Mouse (Mus musculus): Measurements from ENCODE around the gene Rras.

- TF ChIP-seq CTCF (IDR thresholded peaks at IDR 0.05 in 2 of 3, conservative IDR thresholded peaks at IDR 0.05 in 1 of 3; ENCODE audit: control insufficient read depth in 1 of 3, insufficient read depth in 1 of 3, low read depth in 2 of 3, low read length in 3 of 3, poor library complexity in 1 of 3, severe bottlenecking in 1 of 3) (no peak), RAD21 (IDR thresholded peaks at IDR 0.05; ENCODE audit: low read depth, low read length) (no peak), GATA1 (IDR thresholded peaks at IDR 0.05; ENCODE audit: low read depth, low read length) (no peak), POLR2A (IDR thresholded peaks at IDR 0.05; ENCODE audit: control insufficient read depth in 1 of 2, insufficient read depth in 1 of 2, low read depth in 1 of 2, low read length in 2 of 2, poor library complexity in 1 of 2) (no peak), USF1 (IDR thresholded peaks at IDR 0.05; ENCODE audit: low read depth, low read length) (no peak), MEF2A (IDR thresholded peaks at IDR 0.05; ENCODE audit: extremely low read depth, insufficient replicate concordance, low read depth, low read length, poor library complexity, severe bottlenecking) (no peak), TBP (IDR thresholded peaks at IDR 0.05; ENCODE audit: low read depth, low read length) (no peak), KAT2A (conservative IDR thresholded peaks at IDR 0.05; ENCODE audit: low read depth, low read length) (no peak), ETS1 (IDR thresholded peaks at IDR 0.05; ENCODE audit: low read depth, low read length) (no peak), HCFC1 (IDR thresholded peaks at IDR 0.05; ENCODE audit: low read depth, low read length) (no peak), SIN3A (IDR thresholded peaks at IDR 0.05; ENCODE audit: low read length) (no peak)
Measured at GRCm38 (mm10) chr7:45052862-45053116, 35.0 kb downstream of the Rras start, which contains the start of gene Prr12.

Measured in MEL (cell line).